Mouse (Mus musculus) bone marrow, adult 2 months (tissue): ENCODE results near the gene Rapgefl1. TPM values are rescaled to one million over a fixed set of nuclear protein-coding genes. Genes with fewer than 3 reads are reported as not detected.
A peak's percentile ranks its signal among the peaks of the same experiment; 100 is the strongest.

Experiments used
- H3K27ac ChIP-seq: fragments of 200-500 bp; 2 replicates; pipeline ENCODE4 v1.5.1; 2012; ENCODE audit warnings: low read depth, mild to moderate bottlenecking, control low read depth, inconsistent platforms, low read length; ENCODE audit not compliant: control insufficient read depth, poor library complexity, insufficient read depth
- H3K4me1 ChIP-seq: fragments of 200-500 bp; 2 replicates; pipeline ENCODE4 v1.6.1; 2011; ENCODE audit warnings: low read length; ENCODE audit not compliant: control insufficient read depth, insufficient read depth
- H3K4me3 ChIP-seq: fragments of 200-500 bp; replicated peaks from 2 replicates; pipeline ENCODE3; 2011; ENCODE audit warnings: mild to moderate bottlenecking, low read depth, low read length, control low read depth; ENCODE audit not compliant: control insufficient read depth
- CTCF ChIP-seq: fragments of 200-500 bp; IDR thresholded peaks from 2 replicates; pipeline ENCODE4 v1.5.1; 2011; ENCODE audit warnings: low read length, control low read depth; ENCODE audit not compliant: control insufficient read depth, insufficient read depth
- POLR2A ChIP-seq: fragments of 200-500 bp; IDR thresholded peaks from 2 replicates; pipeline ENCODE4 v1.6.1; 2011; ENCODE audit warnings: low read depth, mild to moderate bottlenecking, control low read depth, low read length, borderline replicate concordance; ENCODE audit not compliant: control insufficient read depth
- WGBS: fragments of 180-500 bp; shearing (Covaris S2); methylation state at CpG from one replicate; pipeline ENCODE4 v1.1.7; 2018; 5-methylcytosine and 5-hydroxymethylcytosine counted together
- polyA plus RNA-seq: library from polyadenylated mRNA; stranded (reverse); fragments of >200 nt; gene quantifications from 2 replicates; pipeline ENCODE4 v1.2.4, GENCODE M21; 2011; ENCODE audit warnings: low replicate concordance; ENCODE audit not compliant: missing spikeins, insufficient read depth, insufficient read length

Rapgefl1 gene
- polyA plus RNA-seq, 1 experiment: 6.8 TPM

DNA sequence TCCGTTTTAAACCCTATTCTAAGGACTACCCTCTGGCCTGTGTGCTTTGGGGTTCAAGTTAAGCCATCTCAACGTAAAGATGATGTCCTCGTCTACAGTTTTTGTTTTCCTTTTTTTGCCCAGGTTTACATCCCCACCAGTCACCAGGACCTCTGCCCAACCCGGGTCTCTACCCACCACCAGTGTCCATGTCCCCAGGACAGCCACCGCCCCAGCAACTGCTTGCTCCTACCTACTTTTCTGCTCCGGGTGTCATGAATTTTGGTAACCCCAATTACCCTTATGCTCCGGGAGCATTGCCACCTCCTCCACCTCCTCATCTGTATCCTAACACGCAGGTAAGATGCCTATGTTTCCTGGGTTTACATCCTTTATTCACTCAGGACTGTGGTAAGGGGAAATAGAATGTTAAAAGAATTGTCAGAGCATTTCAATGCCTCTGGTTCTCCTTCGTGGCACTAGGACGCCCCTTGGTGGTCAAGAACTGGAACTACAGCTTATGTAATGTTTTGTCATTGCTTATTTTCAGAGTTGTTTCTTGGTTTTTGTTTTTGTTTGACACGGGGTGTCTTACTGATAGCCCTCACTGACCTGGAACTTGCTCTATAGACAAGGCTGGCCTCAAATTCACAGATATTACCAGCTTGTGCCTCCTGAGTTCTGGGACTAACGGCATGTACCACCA, 7.4 kb upstream of the Rapgefl1 start:
- WGBS: 63% methylated on average over 12 of the region's 12 CpGs
- no peaks in the 10 kb centered on the region; the same call in 1 of the 2 replicates for H3K4me1 ChIP-seq
- H3K27ac ChIP-seq: no peak overlapping the region
- TF ChIP-seq POLR2A: no peak
- peak; percentile 34; the same call in 1 of the 2 replicates for TF ChIP-seq CTCF
- H3K4me3 ChIP-seq: no peak overlapping the region

DNA sequence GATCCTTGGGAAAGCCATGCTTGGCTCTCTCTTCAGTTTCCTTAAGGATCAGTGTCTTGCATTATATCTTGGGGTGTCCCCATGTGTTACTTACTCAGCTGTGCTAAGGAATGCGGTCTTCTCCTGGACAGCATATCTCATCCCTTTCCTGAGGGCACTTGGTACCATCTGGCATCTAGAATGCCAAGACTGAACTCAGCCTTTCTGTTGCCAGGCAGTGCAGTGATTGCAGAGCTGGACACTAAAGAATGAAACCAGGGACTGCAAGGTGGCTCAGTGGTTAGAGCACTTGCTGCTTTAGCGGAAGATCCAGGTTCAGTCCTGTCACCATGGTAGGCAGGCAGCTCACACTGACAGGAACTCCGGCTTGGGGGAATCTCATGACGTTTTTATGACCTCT, 6.7 kb upstream of the Rapgefl1 start:
- H3K4me3 ChIP-seq: no peak overlapping the region
- H3K27ac ChIP-seq: no peak overlapping the region
- TF ChIP-seq CTCF: no peak
- no peak for TF ChIP-seq POLR2A
- WGBS: 91% methylated on average over 4 of the region's 4 CpGs
- H3K4me1 ChIP-seq: no peaks in the 10 kb centered on the region; the same call in 1 of the 2 replicates

DNA sequence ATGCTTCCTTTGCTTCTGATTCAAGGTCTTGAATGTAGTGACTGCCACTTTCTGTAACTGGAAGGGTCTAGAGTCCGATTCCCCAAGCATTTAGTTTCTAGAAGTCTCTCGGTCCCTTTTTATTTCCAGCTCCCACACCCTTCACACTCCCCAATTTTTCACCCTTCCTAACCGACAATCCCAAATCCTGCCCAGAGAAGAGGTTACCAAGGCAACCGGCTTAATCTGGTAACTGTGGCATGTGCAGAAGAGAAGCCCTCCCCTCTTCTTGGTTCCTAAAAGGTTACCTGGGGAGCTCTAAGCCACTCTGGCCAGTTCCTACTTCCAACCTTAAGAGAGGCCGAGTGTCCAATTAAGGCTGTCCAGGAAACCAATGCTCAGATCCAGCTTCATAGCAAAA, 1.3 kb upstream of the Rapgefl1 start:
- WGBS: 82% methylated on average over 5 of the region's 5 CpGs

DNA sequence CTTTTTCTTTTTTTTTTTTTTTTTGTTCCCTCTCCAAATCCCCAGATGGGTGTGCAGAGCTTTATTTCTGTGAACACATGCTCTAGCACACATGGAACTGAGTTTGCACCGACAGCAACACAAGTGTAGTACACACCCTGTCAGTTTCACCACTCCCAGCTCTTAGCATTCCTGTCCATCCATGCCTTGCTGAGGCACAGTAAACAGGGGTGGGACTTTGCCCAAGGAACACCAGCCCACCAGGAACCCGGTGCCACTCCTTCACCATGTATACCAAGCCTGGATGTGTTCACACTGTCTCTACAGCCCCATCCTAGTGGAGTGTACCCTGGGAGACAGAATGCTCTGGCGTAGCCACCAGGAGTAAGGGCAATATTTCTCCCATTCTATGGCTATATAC, 860 bp upstream of the Rapgefl1 start:
- H3K4me1 ChIP-seq: no peaks in the 10 kb centered on the region; the same call in none of the 2 replicates
- no peak overlapping the region for H3K4me3 ChIP-seq
- TF ChIP-seq CTCF (no peak), POLR2A (no peak)
- 68% methylated on average over 3 of the region's 3 CpGs for WGBS
- H3K27ac ChIP-seq: no peak overlapping the region

More for the DNA sequence above, 1.3 kb upstream of the Rapgefl1 start:
- Histone ChIP-seq H3K27ac (no peak overlapping the region), H3K4me1 (no peaks in the 10 kb centered on the region; the same call in 1 of the 2 replicates), H3K4me3 (no peak overlapping the region)
- no peak for TF ChIP-seq POLR2A
- TF ChIP-seq CTCF: no peak

DNA sequence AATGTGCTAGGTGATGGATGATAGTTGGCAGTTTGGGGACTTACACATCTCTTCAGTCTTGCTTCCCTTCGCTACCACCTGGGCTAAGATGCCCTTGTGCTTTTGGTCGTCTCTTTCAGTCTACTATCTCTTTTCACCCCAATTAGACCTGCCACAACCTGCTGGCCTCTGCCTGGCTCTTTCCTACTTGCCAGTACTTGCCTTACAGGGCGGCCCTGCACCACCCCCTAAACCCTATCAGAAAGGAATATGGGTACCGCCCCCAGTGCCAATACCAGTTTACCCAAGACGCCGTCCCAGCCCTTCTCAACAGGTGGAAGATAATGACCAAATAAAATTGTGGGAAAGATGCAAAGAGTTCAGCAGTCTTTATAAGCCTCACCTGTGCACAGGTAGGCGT, 457 bp upstream of the Rapgefl1 start:
- no peak for TF ChIP-seq POLR2A
- no peak for TF ChIP-seq CTCF
- 42% methylated on average over 7 of the region's 7 CpGs for WGBS
- H3K27ac ChIP-seq: no peak overlapping the region
- no peak overlapping the region for H3K4me3 ChIP-seq
- no peaks in the 10 kb centered on the region; the same call in none of the 2 replicates for H3K4me1 ChIP-seq

DNA sequence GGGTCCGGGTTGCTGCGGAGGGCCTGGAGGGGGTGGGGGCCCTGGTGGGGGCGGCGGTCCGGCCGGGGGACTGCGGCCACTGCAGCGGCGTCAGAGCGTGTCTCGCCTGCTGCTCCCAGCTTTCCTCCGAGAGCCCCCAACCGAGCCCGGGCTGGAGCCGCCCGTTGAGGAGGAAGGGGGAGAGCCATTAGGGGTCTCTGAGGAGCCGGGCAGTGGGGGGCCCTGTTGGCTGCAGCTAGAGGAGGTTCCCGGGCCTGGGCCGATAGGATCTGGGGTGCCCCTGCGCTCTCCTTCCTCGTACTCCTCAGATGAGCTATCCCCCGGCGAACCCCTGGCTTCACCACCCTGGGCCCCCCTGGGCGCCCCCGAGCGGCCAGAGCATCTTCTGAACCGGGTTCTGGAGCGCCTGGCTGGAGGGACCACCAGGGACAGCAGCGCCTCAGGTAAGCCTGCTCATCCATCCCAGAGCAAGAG, 683 bp downstream of the Rapgefl1 start:
- Histone ChIP-seq H3K4me3 (no peak overlapping the region), H3K27ac (no peak overlapping the region; the same call in 1 of the 2 replicates), H3K4me1 (no peaks in the 10 kb centered on the region; the same call in none of the 2 replicates)
- TF ChIP-seq CTCF (no peak), POLR2A (no peak)
- WGBS: 6% methylated on average over 26 of the region's 29 CpGs

DNA sequence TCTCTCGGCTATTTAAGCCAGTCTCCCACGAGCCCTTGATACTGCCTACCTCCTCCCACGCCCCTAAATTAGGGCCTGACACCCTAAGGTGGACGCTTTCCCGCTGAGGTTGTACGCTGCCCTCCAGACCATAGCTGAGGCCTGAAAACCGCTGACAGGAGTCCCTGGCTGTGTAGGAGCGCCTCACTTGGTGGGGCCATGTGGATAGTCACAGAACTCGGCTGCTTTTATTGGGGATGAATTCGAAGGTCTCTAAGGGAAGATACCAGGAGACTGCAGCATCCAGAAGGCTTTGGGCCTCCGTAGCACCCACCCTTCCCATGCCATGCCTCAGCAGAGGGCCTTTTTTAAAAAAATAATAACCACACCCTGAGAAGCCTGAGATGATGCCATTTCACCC, 1.3 kb downstream of the Rapgefl1 start:
- 82% methylated on average over 11 of the region's 11 CpGs for whole genome bisulfite sequencing
- peak overlapping the region; percentile 31 for H3K4me3 ChIP-seq
- H3K4me1 ChIP-seq: no peaks in the 10 kb centered on the region; the same call in none of the 2 replicates
- TF ChIP-seq CTCF (no peak), POLR2A (no peak)
- no peak overlapping the region for H3K27ac ChIP-seq

DNA sequence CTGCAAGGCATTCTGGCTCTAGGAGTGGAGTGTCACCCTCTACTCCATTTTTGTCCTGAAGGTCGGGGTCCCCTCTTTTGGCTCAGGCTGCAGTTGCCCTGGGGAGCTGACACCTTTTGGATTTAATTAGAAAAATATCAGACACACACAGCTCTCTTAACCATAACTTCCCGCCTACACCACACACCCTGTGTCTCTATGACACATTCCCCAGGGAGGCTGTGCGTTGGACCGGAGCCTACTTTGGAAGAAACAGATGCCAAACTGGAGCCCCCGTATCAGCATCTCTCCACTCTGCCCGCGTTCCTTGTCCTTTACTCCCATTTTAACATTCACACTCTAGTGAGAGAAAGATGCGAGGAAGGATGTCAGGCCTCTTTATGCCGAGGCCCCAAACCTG, 1.9 kb downstream of the Rapgefl1 start:
- Histone ChIP-seq H3K4me1 (no peaks in the 10 kb centered on the region; the same call in none of the 2 replicates), H3K4me3 (no peak overlapping the region), H3K27ac (no peak overlapping the region)
- WGBS: 76% methylated on average over 9 of the region's 9 CpGs
- no peak for TF ChIP-seq POLR2A
- TF ChIP-seq CTCF: no peak

DNA sequence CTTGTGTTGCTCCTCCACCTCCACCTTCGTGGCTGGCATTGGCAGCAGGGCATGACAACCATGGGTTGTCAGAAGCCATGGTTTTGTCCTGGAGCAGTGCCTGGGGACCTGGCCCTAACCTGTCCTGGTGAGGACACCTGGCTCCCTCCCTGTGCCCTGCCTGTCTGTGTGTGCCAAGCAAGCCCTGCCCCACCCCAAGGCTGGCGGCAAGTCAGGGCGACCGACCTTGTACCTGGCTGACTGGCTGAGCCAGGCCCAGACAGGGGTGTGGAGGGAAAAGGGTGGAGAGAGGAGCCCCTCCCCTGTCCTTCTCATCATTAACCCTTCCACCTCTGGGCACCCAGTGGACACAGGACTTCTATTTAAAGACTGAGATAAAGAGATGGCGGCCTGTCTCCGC, 2.8 kb downstream of the Rapgefl1 start:
- 56% methylated on average over 6 of the region's 6 CpGs for WGBS
- H3K27ac ChIP-seq: no peak overlapping the region
- no peak overlapping the region for H3K4me3 ChIP-seq
- TF ChIP-seq CTCF (no peak), POLR2A (no peak)
- no peaks in the 10 kb centered on the region; the same call in none of the 2 replicates for H3K4me1 ChIP-seq
